Mouse (Mus musculus): ENCODE results near the gene Tmem88b.

DNA sequence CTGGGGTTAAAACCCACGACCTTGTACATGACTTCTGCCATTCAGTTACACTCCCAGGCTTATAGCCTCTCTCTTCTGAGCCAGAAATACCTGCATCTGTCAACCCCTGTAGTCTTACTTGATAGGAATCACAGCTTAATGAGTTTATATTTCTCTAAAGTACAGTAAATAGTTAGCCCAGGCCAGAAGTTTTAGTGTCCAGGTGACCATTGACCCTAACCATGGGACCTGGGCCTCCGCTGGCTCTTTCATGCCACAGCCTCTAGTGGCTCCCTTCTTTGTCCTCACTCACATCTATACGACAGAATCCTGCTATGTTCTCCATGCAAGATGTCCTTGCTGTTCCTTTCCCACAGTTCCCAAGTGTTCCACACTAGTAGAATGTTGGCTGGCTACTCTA, 22.2 kb upstream of the Tmem88b start:
- TF ChIP-seq CTCF (IDR thresholded peaks at IDR 0.05; ENCODE audit: control insufficient read depth, insufficient read depth, insufficient read length) (no peak), MYOD1 (IDR thresholded peaks at IDR 0.05; ENCODE audit: control insufficient read depth, insufficient read length, low read depth) (no peak)
